Mouse (Mus musculus): Measurements from ENCODE around the gene Tmem179.

Tmem179 gene

GRCm38 (mm10) chr12:112463209-112463608 lies 53.3 kb downstream of the Tmem179 start:
- DNase-seq (ENCODE audit: low read depth) = no peak

GRCm38 (mm10) chr12:112462423-112462822 lies 54.1 kb downstream of the Tmem179 start:
- no peak for DNase-seq (ENCODE audit: low read depth)

GRCm38 (mm10) chr12:112457839-112458238 lies 58.7 kb downstream of the Tmem179 start:
- no peak for DNase-seq (ENCODE audit: low read depth)

- DNase-seq (ENCODE audit: low read depth) = no peak
These were observed 60.3 kb downstream of the Tmem179 start for GRCm38 (mm10) chr12:112456144-112456713.

- DNase-seq (ENCODE audit: low read depth) = no peak
These were observed 64.7 kb downstream of the Tmem179 start for GRCm38 (mm10) chr12:112451826-112452225.

- no peak for DNase-seq (ENCODE audit: low read depth)
These were observed 65.2 kb downstream of the Tmem179 start for GRCm38 (mm10) chr12:112451381-112451780.

GRCm38 (mm10) chr12:112450883-112451282 lies 65.7 kb downstream of the Tmem179 start:
- peak; percentile 71 for DNase-seq (ENCODE audit: low read depth)
